Mouse (Mus musculus) testis, adult 2 months (tissue): ENCODE measurements around the gene 1700102P08Rik.

Source experiments
- CTCF ChIP-seq: fragments of 200-500 bp; IDR thresholded peaks from 2 replicates; pipeline ENCODE4 v1.5.1; 2012; ENCODE audit warnings: low read depth, mild to moderate bottlenecking, inconsistent platforms, low read length, moderate library complexity; ENCODE audit not compliant: control insufficient read depth, insufficient read depth, insufficient replicate concordance
- POLR2A ChIP-seq: fragments of 200-500 bp; IDR thresholded peaks from 2 replicates; pipeline ENCODE4 v1.6.1; 2012; ENCODE audit warnings: low read depth, mild to moderate bottlenecking, inconsistent platforms, low read length, moderate library complexity; ENCODE audit not compliant: control insufficient read depth

GRCm38 (mm10) chr9:108451170-108451493 lies 58.5 kb downstream of the 1700102P08Rik start:
- TF ChIP-seq POLR2A (no peak), CTCF (no peak)
